Mouse (Mus musculus) thymus, adult 2 months (tissue): ENCODE results near the gene 4930455H04Rik.

Experiments
- CTCF ChIP-seq: fragments of 200-500 bp; IDR thresholded peaks from 2 replicates; pipeline ENCODE4 v1.5.1; 2012; ENCODE audit warnings: mild to moderate bottlenecking, control low read depth, low read length, moderate library complexity, borderline replicate concordance; ENCODE audit not compliant: control insufficient read depth, poor library complexity, insufficient read depth; ENCODE audit errors: extremely low read depth
- POLR2A ChIP-seq: fragments of 200-500 bp; IDR thresholded peaks from 2 replicates; pipeline ENCODE4 v1.6.1; 2012; ENCODE audit warnings: mild to moderate bottlenecking, low read length, control low read depth, moderate library complexity; ENCODE audit not compliant: control insufficient read depth, poor library complexity, insufficient read depth; ENCODE audit errors: extremely low read depth

DNA sequence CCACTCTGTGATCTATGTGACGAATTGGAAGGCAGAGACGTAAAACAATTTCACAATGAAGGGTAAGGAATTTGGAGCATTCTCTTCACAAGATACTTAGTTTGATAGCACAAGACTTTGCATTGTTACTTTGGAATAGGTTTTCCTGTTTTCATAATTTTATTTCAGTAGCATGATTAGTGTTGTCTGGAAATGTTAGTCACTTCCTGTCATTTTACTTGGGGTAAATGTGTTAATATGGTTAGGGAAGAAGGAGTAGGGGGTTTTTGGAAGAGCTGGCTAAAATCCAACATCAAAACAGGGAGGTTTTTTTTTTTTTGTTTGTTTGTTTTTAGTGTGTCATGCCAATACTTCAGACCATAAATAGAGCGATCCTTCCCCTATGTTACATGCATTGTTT lies 46.5 kb upstream of the 4930455H04Rik start:
- TF ChIP-seq POLR2A (no peak), CTCF (no peak)
